Mouse (Mus musculus) right cerebral cortex, postnatal 14 days (tissue): ENCODE measurements at regions not wholly inside any gene's neighbourhood (a gene's known extent, or its start where the extent isn't known, plus 50 kb on each side); places are given as distances from the start of the nearest gene placed in this dataset.

Source experiments
- DNase-seq: peaks from one replicate; pipeline ENCODE4 v3.0.0; 2022

DNA sequence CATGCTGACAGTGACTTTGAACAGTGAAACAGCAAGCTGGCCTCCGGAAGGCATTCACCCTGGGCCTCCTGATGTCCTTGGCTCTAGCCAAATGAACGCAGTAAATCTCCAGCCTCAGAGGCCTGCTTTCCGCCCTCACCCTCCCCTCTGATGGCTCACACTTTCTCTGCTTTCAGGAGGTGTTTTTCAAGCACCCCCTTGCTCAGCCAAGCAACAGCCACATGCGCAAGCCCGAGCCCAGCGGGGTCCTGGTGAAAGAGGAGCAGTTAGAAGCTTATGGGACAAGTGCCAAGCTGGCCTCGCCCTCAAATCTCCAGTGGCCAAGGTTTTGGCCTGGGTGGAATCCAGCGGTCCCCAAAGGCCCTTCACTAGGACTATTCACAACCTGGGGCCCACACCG lies 109.6 kb upstream of the Zbtb40 start:
- DNase-seq = no peak

DNA sequence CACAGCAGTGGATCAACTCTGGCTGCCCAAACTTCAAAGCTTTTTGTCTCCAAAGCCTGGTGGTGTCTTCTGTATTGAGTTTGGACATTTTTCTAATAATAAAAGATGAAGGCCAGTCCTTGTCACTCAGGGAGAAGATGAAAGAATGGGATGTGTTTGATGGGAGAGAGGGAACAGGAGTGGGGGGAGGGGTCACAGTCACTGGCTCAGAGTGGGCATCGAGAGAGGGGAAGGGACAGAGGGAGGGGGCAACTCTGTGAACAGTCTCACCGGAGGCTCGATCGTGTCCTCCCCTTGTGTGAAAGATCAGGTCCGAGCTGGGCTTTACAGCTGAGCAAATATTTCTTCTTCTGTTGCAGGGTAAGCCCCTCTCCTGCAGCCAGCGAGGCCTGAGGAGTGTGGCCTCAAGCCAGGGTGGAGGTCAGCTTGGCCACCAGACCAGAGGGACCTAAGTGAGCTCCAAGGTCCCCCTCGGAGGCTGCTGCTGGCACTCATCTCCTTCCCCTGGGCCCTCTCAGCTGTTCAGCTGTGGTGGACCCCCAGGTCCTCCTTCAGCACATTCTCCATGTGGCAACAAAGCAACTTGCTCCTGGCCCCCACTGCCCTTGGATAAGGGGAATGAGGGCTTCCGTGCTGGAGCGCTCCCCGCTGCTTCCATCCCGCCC lies 108.0 kb upstream of the Zbtb40 start:
- no peak for DNase-seq

DNA sequence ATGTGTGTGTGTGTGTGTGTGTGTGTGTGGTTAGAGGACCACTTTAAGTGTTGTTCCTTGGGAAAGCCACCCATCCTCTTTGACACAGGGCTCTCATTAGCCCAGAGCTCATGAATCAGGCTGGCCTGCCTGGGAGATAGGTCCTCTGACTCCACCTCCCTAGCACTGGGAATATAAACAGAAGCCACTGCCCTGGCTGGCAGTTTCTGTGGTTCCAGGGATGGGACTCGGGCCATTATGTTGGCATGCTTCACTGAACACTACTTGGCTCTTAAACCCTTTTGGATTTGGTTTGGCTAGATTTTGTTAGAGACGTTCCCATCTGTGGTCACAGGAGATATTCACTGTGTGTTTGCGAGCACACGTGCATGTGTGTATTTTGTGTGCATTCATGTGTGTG lies 100.2 kb upstream of the Zbtb40 start:
- no peak for DNase-seq

DNA sequence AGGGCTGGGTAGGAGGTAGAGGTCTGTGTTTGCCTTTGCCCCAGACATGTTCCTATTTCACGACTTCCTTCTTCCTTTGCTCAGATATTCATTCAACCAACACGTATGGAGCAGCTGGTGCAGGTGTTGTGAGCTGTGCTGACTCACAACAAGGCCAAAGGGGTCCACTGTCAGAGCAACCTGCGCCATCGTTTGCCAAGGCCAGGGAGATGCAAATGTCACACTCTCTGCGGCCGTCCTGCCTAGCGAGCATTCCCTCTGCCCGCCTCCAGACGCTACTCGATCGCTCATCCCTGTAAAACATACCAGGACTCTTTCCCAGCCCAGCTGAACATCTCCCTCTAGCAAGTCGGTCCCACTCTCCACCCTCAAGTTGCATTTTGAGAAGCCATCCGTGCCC lies 99.2 kb upstream of the Zbtb40 start:
- DNase-seq = no peak

DNA sequence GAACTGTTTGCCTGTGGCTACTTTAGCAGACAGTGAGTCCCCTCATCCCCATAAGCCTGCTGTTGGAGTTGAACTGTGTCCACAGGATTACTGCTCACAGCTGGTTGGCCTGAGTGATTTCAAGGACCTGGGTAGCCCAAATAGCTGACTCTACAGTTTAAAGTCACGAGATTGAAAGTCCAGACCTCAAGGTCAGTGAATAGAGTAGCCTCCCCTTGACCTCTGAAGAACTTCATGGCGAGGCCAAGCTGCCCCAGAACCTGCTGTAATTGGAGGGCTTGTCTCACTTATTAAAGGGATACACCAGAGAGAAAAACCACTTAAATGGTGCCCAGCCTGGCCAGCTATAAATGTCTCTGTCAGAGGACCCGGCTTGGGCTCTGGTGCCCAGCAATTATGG lies 97.7 kb upstream of the Zbtb40 start:
- DNase-seq = no peak

GRCm38 (mm10) chr4:137142316-137142715 lies 93.7 kb upstream of the Zbtb40 start:
- no peak for DNase-seq

GRCm38 (mm10) chr4:137139051-137139705 lies 90.6 kb upstream of the Zbtb40 start:
- no peak for DNase-seq

GRCm38 (mm10) chr4:137138127-137138526 lies 89.5 kb upstream of the Zbtb40 start:
- DNase-seq = no peak

DNA sequence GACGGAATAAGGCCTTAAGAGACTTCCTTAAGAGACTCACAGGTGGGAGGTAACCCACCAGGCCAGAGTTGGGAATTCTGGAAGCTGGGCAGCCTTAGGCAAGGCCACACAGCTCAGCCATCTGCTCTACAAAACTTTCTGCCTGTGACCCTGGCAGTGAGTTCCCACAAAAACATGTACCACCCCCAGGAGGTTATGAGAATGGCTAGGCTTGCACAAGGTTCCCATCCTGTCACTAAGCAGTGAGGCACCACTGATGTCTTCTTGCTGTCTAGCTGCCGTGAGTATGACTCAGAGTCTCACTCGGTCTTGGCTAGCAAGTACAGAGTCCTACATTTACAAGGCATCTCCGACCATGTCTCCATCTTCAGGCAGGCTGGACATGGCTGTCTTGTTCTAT lies 87.7 kb upstream of the Zbtb40 start:
- no peak for DNase-seq

GRCm38 (mm10) chr4:137135792-137136191 lies 87.2 kb upstream of the Zbtb40 start:
- peak; percentile 39 for DNase-seq

DNA sequence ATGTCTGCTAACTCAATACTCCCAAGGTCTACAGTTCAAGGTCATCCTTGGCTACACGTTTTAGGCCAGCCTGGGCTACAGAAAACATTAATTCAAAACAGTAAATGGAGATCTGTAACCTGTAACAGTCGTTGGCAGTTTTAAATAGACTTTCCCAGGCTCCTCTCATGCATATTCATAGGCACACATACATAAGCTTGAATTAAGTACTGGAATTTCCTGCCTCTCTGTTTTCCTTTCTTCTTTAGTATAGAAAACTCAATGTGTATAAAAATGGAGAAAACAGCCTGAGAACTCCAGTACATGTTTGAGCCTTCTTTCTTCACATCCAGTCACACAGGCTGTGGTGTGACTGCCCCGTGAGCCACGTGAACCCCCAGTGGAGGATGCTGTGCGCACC lies 86.0 kb upstream of the Zbtb40 start:
- DNase-seq = no peak

GRCm38 (mm10) chr4:137133789-137134188 lies 85.2 kb upstream of the Zbtb40 start:
- DNase-seq = no peak

DNA sequence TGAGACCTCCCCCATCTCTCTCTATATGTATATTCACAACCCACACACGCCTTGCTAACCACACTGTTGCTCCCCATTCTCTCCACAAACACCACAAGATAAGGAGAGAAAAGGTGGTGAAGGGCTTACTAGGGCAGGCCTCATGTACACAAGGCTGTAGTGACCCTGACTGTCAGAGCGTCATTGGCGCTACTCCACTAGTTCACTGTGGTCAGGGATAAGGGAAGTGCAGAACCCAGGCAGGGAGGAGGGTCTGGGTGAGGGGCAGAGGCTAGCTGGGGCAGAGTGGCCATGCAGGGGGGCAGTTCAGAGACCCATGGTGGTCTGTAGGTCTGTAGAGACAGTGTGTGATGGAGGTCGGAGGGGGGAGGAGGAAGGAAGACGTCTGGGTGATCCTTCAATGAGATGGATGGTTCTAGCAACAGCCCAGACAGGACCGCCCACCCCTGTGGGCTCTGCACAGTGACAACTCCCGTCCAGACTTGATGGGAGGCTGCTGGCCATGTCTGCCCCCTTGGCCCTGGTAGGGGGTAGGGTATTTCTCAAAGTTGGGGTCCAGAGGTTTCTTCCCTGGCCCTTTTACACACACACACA lies 82.1 kb upstream of the Zbtb40 start:
- no peak for DNase-seq

DNA sequence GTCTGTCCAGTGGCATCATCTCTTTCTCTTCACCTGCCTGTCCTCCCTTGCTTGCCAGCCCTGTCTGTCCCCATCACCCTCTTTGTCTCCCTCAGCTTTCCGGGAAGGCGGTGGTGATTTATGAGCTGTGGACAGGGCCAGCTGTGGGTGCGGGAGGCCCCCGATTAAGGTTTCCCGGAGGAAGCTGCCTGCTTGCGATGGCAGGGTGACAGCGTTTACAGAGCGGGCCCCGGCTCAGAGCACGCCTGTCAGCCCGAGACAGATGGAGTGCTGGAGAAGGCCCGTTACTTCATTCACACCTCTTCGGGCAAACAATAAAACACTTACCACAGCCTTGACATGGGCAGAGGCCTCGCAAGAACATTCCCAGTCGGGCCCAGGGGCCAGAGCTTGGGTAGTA lies 79.6 kb upstream of the Zbtb40 start:
- DNase-seq = no peak

DNA sequence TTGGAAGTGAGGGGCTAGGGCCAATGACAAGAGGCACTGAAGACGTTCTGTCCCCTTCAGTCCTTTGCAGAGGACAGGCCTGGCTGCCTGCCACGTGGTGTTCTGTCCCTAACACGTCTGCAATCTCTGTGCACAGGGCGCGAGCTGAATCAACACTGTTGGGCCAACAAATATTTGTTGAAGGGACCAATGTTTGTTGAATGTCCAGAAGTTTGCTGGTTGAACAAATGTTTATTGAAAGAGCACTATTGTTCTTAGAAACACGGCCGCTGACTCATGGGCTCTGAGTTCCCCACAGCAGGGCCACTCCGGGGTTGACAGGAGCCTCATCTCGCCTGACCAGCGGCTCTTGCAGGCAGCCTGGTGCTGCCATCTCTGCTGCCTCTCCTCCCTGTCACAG lies 73.1 kb upstream of the Zbtb40 start:
- DNase-seq = no peak

GRCm38 (mm10) chr4:137120597-137120996 lies 72.0 kb upstream of the Zbtb40 start:
- DNase-seq = no peak

GRCm38 (mm10) chr4:137118332-137118715 lies 69.7 kb upstream of the Zbtb40 start:
- DNase-seq = no peak

DNA sequence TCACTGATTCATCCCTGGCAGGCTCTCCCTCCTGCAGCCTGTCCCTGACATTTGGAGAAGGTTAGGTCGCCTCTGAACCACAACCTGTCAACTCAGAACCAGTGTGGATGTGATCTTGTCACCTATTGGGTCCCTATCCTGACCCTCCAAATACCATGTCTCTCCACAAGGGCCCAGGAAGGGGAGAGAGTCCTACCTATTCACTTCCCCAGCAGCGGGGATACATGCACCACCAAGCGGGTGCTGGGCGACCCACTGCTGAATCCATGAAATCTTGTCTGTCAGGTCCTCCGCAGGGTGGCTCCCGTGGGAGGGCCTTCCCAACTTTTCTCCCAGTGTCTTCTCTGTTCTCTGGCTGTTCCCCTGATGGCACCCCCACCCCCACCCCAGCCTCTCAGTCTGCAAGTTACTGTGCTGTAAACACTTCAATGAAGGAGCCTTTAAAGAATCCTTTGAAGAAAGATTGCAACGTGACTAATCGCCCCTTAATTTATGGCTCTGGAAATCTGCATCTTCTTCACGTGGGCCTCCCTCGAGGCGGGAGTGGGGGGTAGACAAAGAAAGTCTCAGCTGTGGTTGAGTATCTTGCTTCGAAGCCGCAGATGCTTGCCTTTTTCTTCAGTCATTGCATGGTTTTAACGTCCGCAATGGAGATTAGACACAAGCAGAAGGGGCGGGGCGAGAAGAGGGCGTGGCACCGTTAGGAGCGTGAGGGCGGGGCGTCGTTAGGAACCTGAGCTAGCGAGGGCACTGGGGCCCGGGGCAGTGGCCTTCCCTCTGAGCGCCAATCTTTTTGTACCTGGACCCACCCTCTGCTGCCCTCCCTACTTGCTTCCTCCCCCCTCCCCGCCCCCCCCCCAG lies 69.1 kb upstream of the Zbtb40 start:
- peak; percentile 32 for DNase-seq

- no peak for DNase-seq
Observed at GRCm38 (mm10) chr4:137115062-137115461, 66.5 kb upstream of the Zbtb40 start.

DNA sequence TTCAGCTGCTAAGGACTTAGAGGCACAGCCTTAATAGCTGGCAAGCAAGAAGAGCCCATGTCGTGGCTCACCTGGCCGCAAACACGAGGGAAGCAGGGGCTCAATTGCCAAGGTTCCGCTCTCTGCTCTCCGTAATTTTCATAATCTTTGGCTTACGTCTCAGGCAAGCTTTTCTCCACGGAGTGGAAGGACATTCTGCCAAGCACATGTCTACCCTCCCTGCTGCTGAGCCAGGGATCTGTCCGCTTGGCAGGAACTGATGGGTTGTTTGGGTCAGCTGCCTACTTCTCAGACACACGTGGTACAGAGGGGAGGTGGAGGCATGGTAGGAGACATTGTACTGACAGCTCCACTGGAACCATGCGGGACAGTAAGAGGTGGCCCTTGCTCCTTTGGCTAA lies 61.7 kb upstream of the Zbtb40 start:
- DNase-seq = no peak

GRCm38 (mm10) chr4:137104447-137105044 lies 55.9 kb upstream of the Zbtb40 start:
- no peak for DNase-seq

DNA sequence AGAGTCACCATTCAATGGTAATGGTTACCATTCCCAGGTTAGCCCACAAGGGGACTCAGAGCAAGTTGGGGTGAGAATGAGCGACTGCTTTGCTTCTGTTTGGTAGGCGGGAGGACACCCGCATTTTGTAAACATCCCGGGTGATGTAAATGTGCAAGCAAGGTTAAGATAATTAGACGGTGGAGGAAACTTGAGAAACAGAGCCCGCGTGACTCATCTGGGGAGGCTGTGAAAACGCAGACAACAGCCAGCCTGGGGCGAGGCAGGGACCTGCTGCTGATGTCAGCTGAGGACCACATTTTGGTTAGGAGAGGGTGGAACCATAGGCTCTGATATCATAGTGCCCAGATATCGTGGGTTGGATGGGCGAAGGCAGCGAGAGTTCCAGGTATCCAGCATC lies 52.6 kb upstream of the Zbtb40 start:
- DNase-seq = no peak

DNA sequence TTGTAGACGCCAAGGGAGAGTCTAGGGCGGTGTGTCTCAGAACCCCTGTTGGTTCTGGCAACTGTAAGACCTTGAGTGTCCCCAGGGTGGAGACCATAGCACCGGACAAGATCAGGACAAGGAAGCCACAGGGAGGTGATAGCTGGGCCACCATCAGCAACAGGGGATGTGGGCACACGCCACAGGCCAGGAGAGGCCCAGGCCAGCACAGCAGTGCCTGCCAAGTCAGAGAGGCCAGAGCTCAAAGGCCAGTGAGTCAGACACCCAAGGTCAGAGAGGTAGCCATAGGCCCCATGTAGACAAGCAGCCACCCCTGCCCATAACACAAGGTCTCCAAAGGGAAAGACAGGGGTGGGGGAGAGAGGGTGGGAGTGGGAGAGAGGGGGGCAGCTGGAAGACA lies 52.2 kb upstream of the Zbtb40 start:
- DNase-seq = no peak
